Mouse (Mus musculus) cortical plate, adult 2 months (tissue): ENCODE data around the gene A730049H05Rik.
A peak's percentile ranks its signal among the peaks of the same experiment; 100 is the strongest.

Experiments
- CTCF ChIP-seq: fragments of 200-500 bp; IDR thresholded peaks from 2 replicates; pipeline ENCODE4 v1.5.1; 2011; ENCODE audit warnings: mild to moderate bottlenecking, control low read depth, low read length; ENCODE audit not compliant: insufficient read depth; ENCODE audit errors: extremely low read depth
- POLR2A ChIP-seq: fragments of 200-500 bp; IDR thresholded peaks from 2 replicates; pipeline ENCODE4 v1.6.1; 2011; ENCODE audit warnings: mild to moderate bottlenecking, low read length, control low read depth; ENCODE audit not compliant: insufficient read depth; ENCODE audit errors: extremely low read depth

DNA sequence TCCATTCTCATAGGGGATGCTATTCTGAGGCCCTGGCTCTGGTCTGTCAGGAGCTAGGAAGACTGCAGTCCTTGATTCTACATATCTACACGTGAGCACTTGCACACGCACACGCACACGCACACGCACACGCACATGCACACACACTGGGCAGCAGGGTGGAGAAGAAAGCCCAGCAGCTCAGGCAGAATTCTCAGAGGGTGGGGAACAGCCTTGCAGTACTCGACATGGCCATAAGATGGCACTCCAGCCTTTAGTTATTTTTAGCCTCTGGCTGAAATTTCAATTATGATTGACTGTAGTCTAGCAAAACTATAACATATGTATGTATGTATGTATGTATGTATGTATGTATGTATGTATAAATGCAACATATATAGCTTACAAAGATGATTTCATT lies 31.5 kb upstream of the A730049H05Rik start:
- TF ChIP-seq CTCF (peak; percentile 82), POLR2A (no peak)
